In the genomic region with DNA sequence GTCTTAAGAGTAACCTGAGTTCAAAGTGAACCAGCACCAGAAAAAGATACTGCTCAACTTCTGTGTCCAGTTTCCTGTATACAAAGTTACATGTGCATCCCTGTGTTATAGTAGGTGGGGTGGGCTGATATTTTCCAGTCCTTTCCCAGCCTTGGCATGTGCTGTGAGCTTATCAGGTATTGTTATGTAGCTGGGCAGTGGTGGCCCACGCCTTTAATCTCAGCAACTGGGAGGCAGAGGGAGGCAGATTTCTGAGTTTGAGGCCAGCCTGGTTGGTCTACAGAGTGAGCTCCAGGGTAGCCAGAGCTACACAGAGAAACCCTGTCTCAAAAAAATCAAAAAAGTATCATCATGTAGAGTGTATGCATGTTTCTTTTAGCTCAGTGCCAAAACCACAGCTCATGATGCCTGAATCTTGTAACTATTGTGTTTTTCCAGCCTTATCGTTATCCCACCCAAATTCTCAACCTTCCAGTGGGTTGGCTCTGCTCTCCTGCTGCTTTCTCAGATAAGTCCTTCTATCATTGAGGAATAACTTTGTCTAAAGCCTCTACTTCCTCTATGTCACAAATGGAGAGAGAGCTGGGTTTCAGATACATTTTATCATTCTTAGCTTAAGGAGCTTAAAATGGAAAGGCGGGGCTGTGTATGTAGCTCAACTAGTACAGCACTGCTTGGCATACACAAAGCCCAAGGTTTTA, we compare ENCODE assay signal across 27 mouse cellular contexts.
A peak's percentile ranks its signal among the peaks of the same experiment; 100 is the strongest.
DNase-seq lines count a peak whose midpoint lies in the region; ATAC-seq and TF ChIP-seq lines count a peak whose summit lies in the region.
"Had no signal": no experiment of that assay in that cellular context is flagged by ENCODE, and none has a peak within 500 bp of the region (broad histone marks: within the 10 kb centered on the region; RNA-seq: fewer than 3 reads in every experiment).

No protein-coding gene starts in this region.

- no peaks in the 10 kb centered on the region for H3K27me3 ChIP-seq in heart, embryonic 12.5 days (replicated peaks)
- no peaks in the 10 kb centered on the region for H3K27me3 ChIP-seq in heart, embryonic 15.5 days
- no peaks in the 10 kb centered on the region for H3K27me3 ChIP-seq in midbrain, embryonic 10.5 days (ENCODE audit: low read depth, poor library complexity, severe bottlenecking)
- no peaks in the 10 kb centered on the region for H3K27me3 ChIP-seq in midbrain, embryonic 15.5 days (replicated peaks)
- H3K27me3 ChIP-seq: embryonic facial prominence, embryonic 12.5 days; embryonic facial prominence, embryonic 15.5 days had no signal

- H3K36me3 ChIP-seq in heart, embryonic 12.5 days = peaks cover 3% of the 10 kb centered on the region; the same call in 1 of the 2 replicates
- no peaks in the 10 kb centered on the region for H3K36me3 ChIP-seq in heart, embryonic 15.5 days
- no peaks in the 10 kb centered on the region for H3K36me3 ChIP-seq in midbrain, embryonic 10.5 days
- no peaks in the 10 kb centered on the region for H3K36me3 ChIP-seq in midbrain, embryonic 15.5 days (replicated peaks)
- H3K36me3 ChIP-seq: embryonic facial prominence, embryonic 12.5 days; embryonic facial prominence, embryonic 15.5 days; forebrain, embryonic 12.5 days; forebrain, embryonic 15.5 days had no signal

- no peak overlapping the region for H3K9ac ChIP-seq in heart, embryonic 12.5 days
- no peak overlapping the region for H3K9ac ChIP-seq in heart, embryonic 15.5 days
- no peak overlapping the region for H3K9ac ChIP-seq in midbrain, embryonic 15.5 days
- H3K9ac ChIP-seq: embryonic facial prominence, embryonic 12.5 days; embryonic facial prominence, embryonic 15.5 days; forebrain, embryonic 12.5 days; forebrain, embryonic 15.5 days; hindbrain, embryonic 14.5 days had no signal

- no peak for DNase-seq in heart, postnatal 4 days
- DNase-seq in heart, postnatal 14 days = no peak
- no peak for DNase-seq in midbrain, embryonic 10.5 days (ENCODE audit: low spot score)
- no peak for DNase-seq in layer of hippocampus, postnatal 36 days
- DNase-seq: adrenal gland, adult 2 months; adrenal gland, postnatal 14 days; cerebellum, adult 11 months; cerebellum, adult 2 months; cerebellum, adult 9-11 months; cerebellum, postnatal 25 days; gastrocnemius, postnatal 25 days; heart, postnatal 10 days; kidney, adult 18-20 months had no signal

- no peak for TF ChIP-seq CTCF in embryonic fibroblast, embryonic 13.5 days (IDR thresholded peaks at IDR 0.05; ENCODE audit: borderline replicate concordance, insufficient read depth, low read length)

- H3K4me1 ChIP-seq in heart, embryonic 12.5 days (replicated peaks) = peaks cover 17% of the 10 kb centered on the region
- 0 out of 2 replicates have a peak, but pooled peaks cover 4% of the 10 kb centered on the region for H3K4me1 ChIP-seq in heart, embryonic 15.5 days (replicated peaks)
- H3K4me1 ChIP-seq in midbrain, embryonic 10.5 days = peaks cover 51% of the 10 kb centered on the region
- peaks cover 10% of the 10 kb centered on the region for H3K4me1 ChIP-seq in midbrain, embryonic 15.5 days
- no peaks in the 10 kb centered on the region for H3K4me1 ChIP-seq in embryonic fibroblast, embryonic 13.5 days (ENCODE audit: control insufficient read depth, insufficient read depth, low read length)
- H3K4me1 ChIP-seq: embryonic facial prominence, embryonic 12.5 days had no signal

- TF ChIP-seq POLR2A in embryonic fibroblast, embryonic 13.5 days (IDR thresholded peaks at IDR 0.05; ENCODE audit: low read depth, low read length) = no peak

- no peak overlapping the region for H3K4me3 ChIP-seq in heart, embryonic 12.5 days
- no peak overlapping the region for H3K4me3 ChIP-seq in heart, embryonic 15.5 days
- no peak overlapping the region for H3K4me3 ChIP-seq in midbrain, embryonic 10.5 days
- no peak overlapping the region for H3K4me3 ChIP-seq in midbrain, embryonic 15.5 days
- no peak overlapping the region for H3K4me3 ChIP-seq in embryonic fibroblast, embryonic 13.5 days (ENCODE audit: insufficient read depth, low read length)
- H3K4me3 ChIP-seq: embryonic facial prominence, embryonic 12.5 days; embryonic facial prominence, embryonic 15.5 days; erythroblast, embryonic 14.5 days; forebrain, embryonic 12.5 days; forebrain, embryonic 15.5 days had no signal

- intact Hi-C loops in heart, postnatal 14 days (cut with DNase I) = no loop called here

- H3K9me3 ChIP-seq in heart, embryonic 12.5 days (replicated peaks) = no peaks in the 10 kb centered on the region
- H3K9me3 ChIP-seq in heart, embryonic 15.5 days (replicated peaks) = no peaks in the 10 kb centered on the region
- peaks cover 2% of the 10 kb centered on the region; the same call in 1 of the 2 replicates for H3K9me3 ChIP-seq in midbrain, embryonic 10.5 days (replicated peaks)
- no peaks in the 10 kb centered on the region for H3K9me3 ChIP-seq in midbrain, embryonic 15.5 days
- H3K9me3 ChIP-seq: embryonic facial prominence, embryonic 12.5 days; embryonic facial prominence, embryonic 15.5 days; forebrain, embryonic 12.5 days; forebrain, embryonic 15.5 days had no signal

- ATAC-seq in heart, embryonic 12.5 days (ENCODE audit: insufficient number of reproducible peaks, low FRiP score) = peak; percentile 59; the same call in 1 of the 2 replicates
- ATAC-seq in heart, embryonic 15.5 days (replicated peaks; ENCODE audit: insufficient number of reproducible peaks, insufficient read depth, low FRiP score, low read depth) = peak; percentile 39; the same call in 1 of the 2 replicates
- ATAC-seq in midbrain, embryonic 15.5 days (replicated peaks) = no peak
- ATAC-seq: CD4-positive, CD25-positive, alpha-beta regulatory T cell, adult 4 months; forebrain, embryonic 15.5 days; inflammation-experienced regulatory T-cells, adult 6 months; intestine, embryonic 16.5 days had no signal

- no peak overlapping the region for H3K4me2 ChIP-seq in heart, embryonic 12.5 days
- no peak overlapping the region for H3K4me2 ChIP-seq in heart, embryonic 15.5 days
- H3K4me2 ChIP-seq in midbrain, embryonic 15.5 days = no peak overlapping the region
- H3K4me2 ChIP-seq: embryonic facial prominence, embryonic 12.5 days; embryonic facial prominence, embryonic 15.5 days; forebrain, embryonic 12.5 days; forebrain, embryonic 15.5 days; hindbrain, embryonic 14.5 days had no signal

- WGBS in heart, embryonic 12.5 days = 53% methylated on average over 3 of the region's 3 CpGs
- WGBS in heart, embryonic 15.5 days = 58% methylated on average over 3 of the region's 3 CpGs
- 91% methylated on average over 3 of the region's 3 CpGs for WGBS in midbrain, embryonic 10.5 days
- WGBS in midbrain, embryonic 15.5 days = 88% methylated on average over 3 of the region's 3 CpGs

- no peak overlapping the region for H3K27ac ChIP-seq in heart, embryonic 12.5 days (ENCODE audit: poor library complexity, severe bottlenecking)
- H3K27ac ChIP-seq in heart, embryonic 15.5 days = no peak overlapping the region
- H3K27ac ChIP-seq in midbrain, embryonic 10.5 days (replicated peaks) = peak overlapping the region; percentile 82
- no peak overlapping the region for H3K27ac ChIP-seq in midbrain, embryonic 15.5 days
- H3K27ac ChIP-seq in embryonic fibroblast, embryonic 13.5 days (ENCODE audit: insufficient read depth, low read length) = peak overlapping the region; percentile 40
- H3K27ac ChIP-seq: embryonic facial prominence, embryonic 12.5 days; forebrain, embryonic 12.5 days; forebrain, embryonic 15.5 days; hindbrain, postnatal 0 days had no signal

Comparison
In these comparisons a context has a peak if more than half of its experiments do, and no peak if none do; other contexts are left out.
1. H3K27ac ChIP-seq: peak in midbrain, embryonic 10.5 days (single experiment) and embryonic fibroblast, embryonic 13.5 days (single experiment); none in heart, embryonic 12.5 days (single experiment), heart, embryonic 15.5 days (single experiment) and midbrain, embryonic 15.5 days (single experiment).